Mouse (Mus musculus) heart, embryonic 11.5 days (tissue): ENCODE results near the gene Erich6. TPM values are rescaled to one million over a fixed set of nuclear protein-coding genes. Genes with fewer than 3 reads are reported as not detected.
"Not testable (repeated sequence)": the region's sequence is repeated elsewhere in the genome, so short reads cannot be mapped to it uniquely, and the experiment has no call there.

Source experiments
- ATAC-seq: fragments of 200-750 bp; cut with Nextera tagmentation; replicated peaks from 2 replicates; pipeline ENCODE4 v1.8.0; 2017; ENCODE audit warnings: moderate library complexity; ENCODE audit not compliant: insufficient number of reproducible peaks, low FRiP score, low TSS enrichment
- H3K27ac ChIP-seq: fragments of 300-500 bp; sonication (generic); 2 replicates; pipeline ENCODE4 v1.5.1; 2014; ENCODE audit warnings: mild to moderate bottlenecking, low read depth, low read length
- H3K27me3 ChIP-seq: fragments of 300-500 bp; sonication (generic); 2 replicates; pipeline ENCODE4 v1.6.1; 2014; ENCODE audit warnings: mild to moderate bottlenecking, low read length, mixed read lengths; ENCODE audit not compliant: control insufficient read depth, insufficient read depth
- H3K36me3 ChIP-seq: fragments of 300-500 bp; sonication (generic); 2 replicates; pipeline ENCODE4 v1.6.1; 2014; ENCODE audit warnings: mild to moderate bottlenecking, low read length, moderate library complexity, mixed read lengths; ENCODE audit not compliant: control insufficient read depth, insufficient read depth
- H3K4me1 ChIP-seq: fragments of 300-500 bp; sonication (generic); 2 replicates; pipeline ENCODE4 v1.6.1; 2014; ENCODE audit warnings: low read length; ENCODE audit not compliant: control insufficient read depth, insufficient read depth
- H3K4me2 ChIP-seq: fragments of 300-500 bp; sonication (generic); 2 replicates; pipeline ENCODE4 v1.6.1; 2014; ENCODE audit warnings: mild to moderate bottlenecking, moderate library complexity
- H3K4me3 ChIP-seq: fragments of 300-500 bp; sonication (generic); 2 replicates; pipeline ENCODE4 v1.5.1; 2014; ENCODE audit warnings: low read depth, low read length
- H3K9ac ChIP-seq: fragments of 300-500 bp; sonication (generic); 2 replicates; pipeline ENCODE4 v1.6.1; 2014; ENCODE audit warnings: mild to moderate bottlenecking, low read depth, low read length, moderate library complexity
- H3K9me3 ChIP-seq: fragments of 300-500 bp; sonication (generic); replicated peaks from 2 replicates; pipeline ENCODE4 v1.6.1; 2016; ENCODE audit warnings: low read length; ENCODE audit not compliant: control insufficient read depth
- WGBS: fragments of 180-500 bp; shearing (Covaris S2); extraction: QIAGEN DNeasy Blood & Tissue Kit; methylation state at CpG from one replicate; pipeline ENCODE4 v1.1.7; 2014; ENCODE audit not compliant: insufficient replicate concordance; 5-methylcytosine and 5-hydroxymethylcytosine counted together
- polyA plus RNA-seq: library from polyadenylated mRNA; unstranded; fragments of >200 nt; fragmentation: Nextera tagmentation; extraction: Ambion mirVana; gene quantifications from 2 replicates; pipeline ENCODE4 v1.2.1, GENCODE M21; 2014

Gene Erich6
- polyA plus RNA-seq, 1 experiment from 2014 or later: 0.09 TPM

DNA sequence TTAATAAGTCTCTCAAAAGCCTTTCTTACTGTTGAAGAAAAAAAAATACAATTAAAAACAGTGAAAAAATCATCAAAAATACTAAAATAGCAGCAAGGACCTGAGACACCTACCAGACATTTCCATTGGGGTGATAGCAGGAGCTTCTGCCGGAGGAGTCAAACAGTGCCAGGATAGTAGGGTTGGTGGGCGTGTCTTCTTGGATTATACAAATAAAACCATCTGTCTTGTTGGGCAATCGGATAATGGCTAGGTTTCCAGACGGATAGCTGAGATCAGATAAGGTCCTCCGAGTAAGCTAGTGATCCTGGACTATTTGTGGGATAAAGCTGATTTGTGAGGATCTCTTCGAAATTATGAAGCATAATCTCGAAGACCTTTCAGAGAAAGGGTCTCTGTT, 15.9 kb downstream of the Erich6 start:
- H3K4me1 ChIP-seq: no peaks in the 10 kb centered on the region
- 71% methylated on average over 7 of the region's 7 CpGs for WGBS
- no peaks in the 10 kb centered on the region for H3K36me3 ChIP-seq
- no peak overlapping the region for H3K4me2 ChIP-seq
- H3K9me3 ChIP-seq: no peaks in the 10 kb centered on the region
- H3K27ac ChIP-seq: no peak overlapping the region
- no peak overlapping the region for H3K9ac ChIP-seq
- ATAC-seq: no peak
- H3K27me3 ChIP-seq: no peaks in the 10 kb centered on the region
- H3K4me3 ChIP-seq: no peak overlapping the region

DNA sequence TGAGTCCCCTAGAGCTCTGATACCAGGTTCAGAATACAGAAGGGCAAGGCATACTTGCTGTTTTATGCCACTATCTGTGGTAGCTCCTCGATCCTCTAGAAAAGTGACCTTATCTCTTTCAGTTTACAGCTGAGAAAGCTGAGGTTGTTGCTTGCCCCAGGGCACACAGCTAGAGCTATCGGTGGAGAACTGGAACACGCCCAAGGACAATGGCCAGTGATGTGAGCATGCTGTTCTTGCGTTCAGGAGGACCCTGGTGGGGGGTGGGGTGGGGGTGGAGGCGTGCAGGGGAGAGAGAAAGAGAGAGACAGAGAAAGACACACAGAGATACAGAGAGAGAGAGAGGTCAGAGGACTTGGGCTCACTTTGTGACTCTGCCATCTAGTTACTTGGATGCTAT, 27.0 kb downstream of the Erich6 start:
- Histone ChIP-seq H3K27ac (no peak overlapping the region), H3K9me3 (0 out of 2 replicates have a peak, but pooled peaks cover 2% of the 10 kb centered on the region), H3K4me2 (no peak overlapping the region), H3K4me3 (no peak overlapping the region), H3K36me3 (no peaks in the 10 kb centered on the region), H3K4me1 (no peaks in the 10 kb centered on the region), H3K9ac (no peak overlapping the region), H3K27me3 (no peaks in the 10 kb centered on the region)
- no peak for ATAC-seq
- 69% methylated on average over 5 of the region's 5 CpGs for WGBS

DNA sequence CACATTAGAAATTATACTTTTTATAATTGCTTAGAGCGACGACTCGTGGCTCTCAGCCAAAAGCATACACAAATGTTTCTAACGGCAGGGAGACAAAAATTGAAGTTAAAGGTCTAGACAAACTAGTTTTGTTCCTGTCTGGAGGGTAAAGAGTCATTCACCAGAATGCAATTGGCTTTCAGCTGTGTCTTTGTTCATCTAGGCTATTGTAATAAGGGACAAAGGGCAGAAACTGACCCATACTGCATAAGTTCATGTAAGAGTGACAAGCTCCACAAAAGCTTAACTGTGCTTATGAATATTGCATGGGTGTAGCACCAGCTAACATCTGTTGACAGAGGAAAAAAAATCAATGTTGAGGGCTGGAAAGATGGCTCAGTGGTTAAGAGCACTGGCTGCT, 28.5 kb downstream of the Erich6 start:
- Histone ChIP-seq H3K4me2 (no peak overlapping the region), H3K36me3 (no peaks in the 10 kb centered on the region), H3K4me1 (no peaks in the 10 kb centered on the region), H3K27ac (no peak overlapping the region), H3K4me3 (no peak overlapping the region), H3K27me3 (no peaks in the 10 kb centered on the region), H3K9me3 (0 out of 2 replicates have a peak, but pooled peaks cover 2% of the 10 kb centered on the region), H3K9ac (no peak overlapping the region)
- no peak for ATAC-seq
- 90% methylated on average over 4 of the region's 4 CpGs for WGBS

DNA sequence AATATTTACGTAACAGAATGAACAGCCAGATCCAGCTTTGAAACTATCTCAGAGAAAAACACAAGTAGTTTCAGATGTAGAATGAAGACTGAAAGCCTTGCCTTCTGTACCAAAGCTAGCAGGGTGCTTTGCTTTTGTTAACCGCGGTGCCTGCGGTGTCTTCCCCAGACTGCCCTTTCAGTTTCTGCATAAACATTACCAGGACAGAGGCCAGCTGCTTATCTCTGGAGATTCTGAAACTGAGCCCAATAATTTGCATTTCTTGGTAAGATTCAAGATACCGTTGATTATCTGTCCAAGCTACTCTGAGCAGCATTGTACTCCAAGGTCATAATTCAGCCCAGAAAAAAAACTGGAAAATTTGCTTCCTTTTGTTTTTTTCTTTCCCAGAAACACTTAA, 43.4 kb downstream of the Erich6 start:
- no peaks in the 10 kb centered on the region for H3K36me3 ChIP-seq
- WGBS: 65% methylated on average over 5 of the region's 5 CpGs

DNA sequence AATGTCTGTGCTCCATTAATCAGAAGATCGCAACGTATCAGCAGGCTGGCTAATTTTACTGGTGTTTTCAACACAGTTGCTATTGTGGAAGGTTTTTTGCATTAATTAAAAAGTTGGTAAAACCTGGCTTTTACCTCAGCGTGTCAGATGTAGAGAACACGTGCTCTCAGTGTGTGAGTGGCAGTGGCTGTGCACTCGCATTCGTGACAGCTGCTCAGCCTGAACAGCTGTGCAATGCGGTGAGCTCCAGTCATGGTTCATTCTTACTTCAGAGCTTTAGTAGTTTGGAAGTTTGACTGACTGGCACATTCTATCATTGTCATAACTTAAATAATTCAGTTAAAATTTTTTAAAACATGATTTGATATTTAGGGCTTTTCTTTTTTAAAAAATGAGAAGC, 44.3 kb downstream of the Erich6 start:
- H3K27ac ChIP-seq, H3K9ac ChIP-seq, H3K9me3 ChIP-seq, H3K36me3 ChIP-seq, H3K4me3 ChIP-seq, H3K4me2 ChIP-seq, ATAC-seq, H3K27me3 ChIP-seq, H3K4me1 ChIP-seq: not testable (repeated sequence)
- WGBS: 95% methylated on average over 7 of the region's 7 CpGs

More for the DNA sequence above, 43.4 kb downstream of the Erich6 start:
- Histone ChIP-seq H3K9me3 (no peaks in the 10 kb centered on the region), H3K27me3 (no peaks in the 10 kb centered on the region), H3K4me3 (no peak overlapping the region), H3K27ac (no peak overlapping the region), H3K4me1 (no peaks in the 10 kb centered on the region), H3K4me2 (no peak overlapping the region), H3K9ac (no peak overlapping the region)
- no peak for ATAC-seq

DNA sequence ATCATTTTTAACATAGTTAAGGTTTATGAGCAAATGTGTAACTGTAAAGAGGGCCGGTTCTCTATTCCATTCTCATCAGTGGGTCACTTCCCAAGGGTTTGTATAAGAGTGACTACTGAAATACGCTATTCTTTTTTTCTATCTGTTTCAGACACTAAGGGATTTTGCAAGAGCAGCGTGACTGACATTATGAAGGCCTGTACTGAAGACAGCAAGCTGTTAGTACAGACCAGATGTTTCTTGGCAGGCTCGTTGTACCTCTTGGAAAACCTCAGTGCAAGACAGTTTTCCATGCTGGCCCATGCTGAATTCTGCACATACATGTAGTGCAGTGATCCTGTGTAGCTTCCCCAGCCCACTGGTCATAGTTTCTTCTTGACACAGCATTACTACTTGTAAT, 46.5 kb downstream of the Erich6 start:
- H3K4me3 ChIP-seq, H3K36me3 ChIP-seq, H3K4me1 ChIP-seq, H3K4me2 ChIP-seq, H3K9ac ChIP-seq, H3K27me3 ChIP-seq, ATAC-seq, H3K27ac ChIP-seq, H3K9me3 ChIP-seq: not testable (repeated sequence)
- 90% methylated on average over 4 of the region's 4 CpGs for WGBS

DNA sequence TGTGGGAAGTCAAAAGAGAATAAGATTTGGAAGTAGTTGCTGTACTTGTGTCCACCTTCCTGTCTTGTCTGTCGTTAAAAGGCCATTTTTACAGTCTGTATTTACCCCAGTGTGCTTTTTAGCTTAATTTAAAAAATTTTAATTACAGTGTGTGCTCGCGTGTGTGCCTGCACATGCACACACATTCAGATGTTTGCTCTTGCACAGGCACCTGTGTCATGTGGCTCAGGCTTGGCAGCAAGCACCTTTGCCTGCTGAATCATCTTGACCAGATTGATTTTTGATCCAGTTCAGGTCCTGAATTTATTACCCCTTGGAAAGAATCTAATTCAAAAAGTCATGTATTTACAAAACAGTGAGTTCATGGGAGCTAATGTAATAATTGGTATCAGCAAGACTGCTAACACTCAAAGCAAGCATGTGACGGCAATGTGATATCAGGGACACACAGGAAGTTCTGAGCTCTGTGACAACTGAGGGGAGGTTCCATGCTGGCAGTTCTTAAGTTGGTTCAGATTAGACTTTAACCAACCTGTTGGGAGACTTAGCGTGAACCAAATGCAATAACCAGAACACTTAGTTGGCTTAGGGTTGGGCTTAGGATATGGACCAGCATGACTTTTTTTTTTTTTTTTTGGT, 54.1 kb downstream of the Erich6 start:
- no peak overlapping the region for H3K9ac ChIP-seq
- no peak overlapping the region for H3K4me2 ChIP-seq
- WGBS: 77% methylated on average over 5 of the region's 5 CpGs
- H3K4me1 ChIP-seq: peaks cover 14% of the 10 kb centered on the region
- no peak overlapping the region for H3K4me3 ChIP-seq
- H3K27ac ChIP-seq: no peak overlapping the region
- H3K36me3 ChIP-seq: peaks cover 4% of the 10 kb centered on the region
- no peak for ATAC-seq
- H3K9me3 ChIP-seq: no peaks in the 10 kb centered on the region
- H3K27me3 ChIP-seq: no peaks in the 10 kb centered on the region

DNA sequence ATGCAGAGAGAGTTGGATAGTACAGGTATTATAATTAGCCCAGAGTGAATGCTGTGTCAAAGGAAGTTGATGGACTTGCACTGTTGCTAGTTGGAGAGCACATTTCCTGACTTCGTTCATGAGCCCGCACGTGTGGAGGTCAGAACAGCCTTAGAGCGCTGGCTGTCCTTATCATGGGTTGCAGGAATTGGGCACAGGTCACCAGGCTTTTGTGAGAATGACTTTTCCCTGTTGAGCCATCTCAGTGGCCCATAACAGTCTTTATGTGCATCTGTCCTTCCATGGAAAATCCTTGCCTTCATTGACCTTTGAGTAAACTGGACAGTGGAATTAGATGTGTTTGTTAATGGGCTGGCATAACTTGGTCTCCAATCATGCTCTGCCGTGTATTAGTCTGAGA, 54.7 kb downstream of the Erich6 start:
- 54% methylated on average over 5 of the region's 5 CpGs for WGBS
- no peak overlapping the region for H3K4me3 ChIP-seq
- no peak overlapping the region for H3K4me2 ChIP-seq
- H3K27me3 ChIP-seq: no peaks in the 10 kb centered on the region
- H3K9ac ChIP-seq: no peak overlapping the region
- peaks cover 4% of the 10 kb centered on the region for H3K36me3 ChIP-seq
- H3K4me1 ChIP-seq: peaks cover 15% of the 10 kb centered on the region
- H3K27ac ChIP-seq: no peak overlapping the region
- no peaks in the 10 kb centered on the region for H3K9me3 ChIP-seq
- ATAC-seq: no peak

DNA sequence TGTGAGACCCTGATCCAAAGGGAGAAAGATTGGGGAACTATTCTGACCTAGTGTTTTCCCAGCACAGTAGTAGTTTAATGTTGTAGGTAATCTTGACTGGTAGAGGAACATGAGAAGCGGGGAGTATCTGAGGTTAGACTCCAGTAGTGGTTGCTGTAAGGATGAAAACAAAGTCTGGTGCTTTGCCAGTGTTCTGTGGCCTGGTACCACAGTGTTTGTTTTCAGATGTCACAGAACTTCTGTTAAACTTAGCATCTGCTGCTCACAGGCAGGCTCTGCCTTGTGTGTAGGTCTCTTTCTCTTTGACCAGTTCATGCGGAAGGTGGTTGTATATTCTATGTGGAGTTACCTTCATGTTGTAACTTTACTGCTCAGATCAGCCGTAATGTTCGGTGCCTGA, 55.5 kb downstream of the Erich6 start:
- peaks cover 15% of the 10 kb centered on the region for H3K4me1 ChIP-seq
- no peak overlapping the region for H3K9ac ChIP-seq
- ATAC-seq: no peak
- 87% methylated on average over 4 of the region's 4 CpGs for WGBS
- no peaks in the 10 kb centered on the region for H3K9me3 ChIP-seq
- no peak overlapping the region for H3K27ac ChIP-seq
- H3K4me2 ChIP-seq: no peak overlapping the region
- no peak overlapping the region for H3K4me3 ChIP-seq
- peaks cover 4% of the 10 kb centered on the region for H3K36me3 ChIP-seq
- no peaks in the 10 kb centered on the region for H3K27me3 ChIP-seq
